Mouse (Mus musculus) left cerebral cortex, adult 8-10 months (tissue): ENCODE results near the gene 9930022D16Rik. TPM values are rescaled to one million over a fixed set of nuclear protein-coding genes. Genes with fewer than 3 reads are reported as not detected.

Experiments
- DNase-seq, 2 experiments: peaks; one replicate each; pipeline ENCODE4 v3.0.0; 2022; ENCODE audit warnings: low spot score in 2 of 2
- total RNA-seq, 4 experiments: library from RNA; stranded (reverse); gene quantifications; 2 replicates each; pipeline ENCODE4 v1.2.4; 2022

Gene 9930022D16Rik
- not detected for total RNA-seq

GRCm38 (mm10) chr11:109413617-109414016, at the start of gene 9930022D16Rik:
9930022D16Rik (plus strand) TSS chr11:109413917.
- no peak for DNase-seq

GRCm38 (mm10) chr11:109364337-109364736, 49.4 kb upstream of the 9930022D16Rik start:
- DNase-seq: no peak

- DNase-seq: no peak
Measured at GRCm38 (mm10) chr11:109364881-109365280, 48.8 kb upstream of the 9930022D16Rik start.

- no peak for DNase-seq
Measured at GRCm38 (mm10) chr11:109365818-109366217, 47.9 kb upstream of the 9930022D16Rik start.

GRCm38 (mm10) chr11:109366802-109367579, 46.7 kb upstream of the 9930022D16Rik start:
- DNase-seq: no peak

GRCm38 (mm10) chr11:109369026-109369637, 44.6 kb upstream of the 9930022D16Rik start:
- no peak for DNase-seq

- DNase-seq: no peak
Measured at GRCm38 (mm10) chr11:109375412-109375811, 38.3 kb upstream of the 9930022D16Rik start.

GRCm38 (mm10) chr11:109376484-109377143, 37.1 kb upstream of the 9930022D16Rik start:
- DNase-seq: no peak

GRCm38 (mm10) chr11:109377477-109377876, 36.2 kb upstream of the 9930022D16Rik start:
- no peak for DNase-seq

- DNase-seq: no peak
Measured at GRCm38 (mm10) chr11:109378051-109378450, 35.7 kb upstream of the 9930022D16Rik start.

- DNase-seq: no peak
Measured at GRCm38 (mm10) chr11:109380662-109381061, 33.1 kb upstream of the 9930022D16Rik start.

GRCm38 (mm10) chr11:109385296-109385695, 28.4 kb upstream of the 9930022D16Rik start:
- DNase-seq: no peak

- DNase-seq: no peak
Measured at GRCm38 (mm10) chr11:109389046-109389445, 24.7 kb upstream of the 9930022D16Rik start.

GRCm38 (mm10) chr11:109391200-109391599, 22.5 kb upstream of the 9930022D16Rik start:
- no peak for DNase-seq

- DNase-seq: no peak
Measured at GRCm38 (mm10) chr11:109391760-109392159, 22.0 kb upstream of the 9930022D16Rik start.

GRCm38 (mm10) chr11:109392601-109393000, 21.1 kb upstream of the 9930022D16Rik start:
- DNase-seq: no peak

GRCm38 (mm10) chr11:109394758-109395157, 19.0 kb upstream of the 9930022D16Rik start:
- no peak for DNase-seq

- DNase-seq: no peak
Measured at GRCm38 (mm10) chr11:109395291-109395690, 18.4 kb upstream of the 9930022D16Rik start.

GRCm38 (mm10) chr11:109406431-109406830, 7.3 kb upstream of the 9930022D16Rik start:
- DNase-seq: no peak

GRCm38 (mm10) chr11:109410197-109410980, 3.3 kb upstream of the 9930022D16Rik start:
- no peak for DNase-seq

GRCm38 (mm10) chr11:109414802-109415201, 1.1 kb downstream of the 9930022D16Rik start:
- DNase-seq: no peak
